Mouse (Mus musculus) E14TG2a.4 (cell line): ENCODE data around the gene Ttll5.

Experiments used
- CTCF ChIP-seq: conservative IDR thresholded peaks from 2 replicates; pipeline ENCODE4 v1.5.1; 2014; ENCODE audit warnings: low read length
- NANOG ChIP-seq: IDR thresholded peaks from 2 replicates; pipeline ENCODE4 v1.6.1; 2014; ENCODE audit warnings: borderline replicate concordance, low read length, mixed read lengths
- POU5F1 ChIP-seq: IDR thresholded peaks from 2 replicates; pipeline ENCODE4 v1.6.1; 2014; ENCODE audit warnings: low read length, borderline replicate concordance

- TF ChIP-seq CTCF = no peak
- TF ChIP-seq POU5F1 = no peak
- no peak for TF ChIP-seq NANOG
Measured at GRCm38 (mm10) chr12:86085873-86086272, 261.4 kb downstream of the Ttll5 start.
